Mouse (Mus musculus) thymus, postnatal 4 days (tissue): Measurements from ENCODE around the gene Olfr166.
"Not testable (repeated sequence)": the region's sequence is repeated elsewhere in the genome, so short reads cannot be mapped to it uniquely, and the experiment has no call there.

Experiments used
- DNase-seq: peaks from one replicate; pipeline ENCODE4 v3.0.0; 2021

Olfr166 gene

DNA sequence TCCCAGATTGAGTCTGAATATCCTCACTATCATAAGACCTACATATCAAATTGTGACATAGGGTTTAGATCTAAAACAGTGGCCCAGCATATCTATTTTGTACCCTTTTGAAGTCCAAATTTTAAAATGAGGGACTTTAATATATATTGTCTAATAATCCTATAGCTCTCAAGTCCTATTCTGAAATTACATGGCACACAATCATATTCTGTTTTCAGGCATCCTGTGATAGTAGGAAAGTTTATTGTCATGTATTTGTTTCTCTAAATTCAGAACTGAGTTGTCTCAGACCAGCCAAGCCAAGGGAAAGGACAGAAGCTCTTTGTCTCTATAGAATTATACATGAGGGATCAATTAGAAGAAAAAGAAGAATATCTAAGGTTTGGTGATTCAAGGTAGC, at the start of gene Olfr166:
Gene Olfr166, plus strand, starts transcription at position 301 of the 400 bp plus-strand sequence.
- no peak for DNase-seq

DNA sequence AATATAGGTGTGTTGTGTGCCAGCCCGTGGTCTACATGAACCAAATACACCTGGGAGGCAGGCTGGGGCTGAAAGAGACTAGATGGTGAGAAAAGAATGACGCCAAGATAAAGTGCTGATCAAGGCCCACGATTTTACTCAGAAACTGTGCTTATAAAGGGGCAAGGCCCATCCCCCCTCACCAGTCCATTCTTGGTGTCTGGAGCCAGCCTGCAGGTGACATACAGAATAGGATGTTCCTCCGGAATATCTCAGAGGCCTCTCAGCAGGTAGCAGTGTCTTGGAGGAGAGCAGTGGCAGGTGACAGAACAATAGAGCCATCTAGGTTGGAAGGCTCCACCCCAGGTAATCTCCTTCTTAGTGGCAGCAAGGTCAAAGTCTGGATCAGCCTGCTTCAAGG, 24.8 kb upstream of the Olfr166 start:
- not testable (repeated sequence) for DNase-seq

DNA sequence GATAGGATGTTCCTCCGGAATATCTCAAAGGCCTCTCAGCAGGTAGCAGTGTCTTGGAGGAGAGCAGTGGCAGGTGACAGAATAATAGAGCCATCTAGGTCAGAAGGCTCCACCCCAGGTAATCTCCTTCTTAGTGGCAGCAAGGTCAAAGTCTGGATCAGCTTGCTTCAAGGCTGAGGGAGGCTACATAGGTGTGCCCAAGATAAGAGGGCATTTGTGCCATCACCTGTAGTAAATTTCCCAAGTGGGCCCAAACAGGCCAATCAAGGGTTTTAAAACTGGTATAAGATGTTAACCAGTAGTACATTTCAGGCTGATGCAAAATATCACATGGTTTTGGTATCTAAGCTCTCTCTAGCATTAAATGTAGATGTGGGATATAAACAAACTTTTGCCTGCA, 19.1 kb upstream of the Olfr166 start:
- no peak for DNase-seq

DNA sequence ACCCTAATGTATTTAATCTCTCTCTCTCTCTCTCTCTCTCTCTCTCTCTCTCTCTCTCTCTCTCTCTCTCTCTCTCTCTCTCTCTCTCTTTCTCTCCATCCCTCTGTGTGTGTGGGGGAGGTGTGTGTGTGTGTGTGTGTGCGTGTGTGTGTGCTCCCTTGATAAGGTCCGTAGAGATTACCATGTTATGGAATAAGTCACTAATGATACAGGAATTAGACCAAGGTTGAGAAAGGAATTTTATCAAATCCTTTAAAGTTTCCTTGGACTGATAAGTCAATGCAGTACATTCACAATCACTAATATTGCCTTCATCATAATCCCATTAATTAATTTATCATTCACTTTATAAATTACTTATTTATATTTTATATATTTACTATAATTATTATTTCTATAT, 38.7 kb downstream of the Olfr166 start, which contains the start of gene Olfr167:
Gene Olfr167, minus strand, starts transcription at position 101 of the 400 bp plus-strand sequence.
- no peak for DNase-seq

DNA sequence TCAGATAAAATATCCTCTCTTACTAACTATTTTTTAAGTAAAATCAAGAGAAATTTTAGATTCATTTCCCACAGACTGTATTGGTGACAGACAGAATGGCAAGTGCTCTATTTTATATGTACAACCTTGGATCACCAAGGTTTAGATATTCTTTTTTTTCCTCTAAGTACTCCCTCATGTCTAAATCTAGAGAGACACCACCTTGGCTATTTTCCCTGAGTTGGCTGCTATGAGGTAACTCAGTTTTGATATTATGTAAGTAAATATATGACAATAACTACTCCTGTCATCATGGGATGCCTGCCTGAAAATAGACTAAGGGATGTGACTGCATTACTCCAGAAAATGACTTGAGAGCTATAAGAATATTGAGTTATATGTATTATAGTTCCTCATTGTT, 52.0 kb downstream of the Olfr166 start, which contains the start of gene Olfr168:
Gene Olfr168, minus strand, starts transcription at position 101 of the 400 bp plus-strand sequence.
- DNase-seq = no peak
